Mouse (Mus musculus) CH12.LX (cell line): ENCODE results near the gene Tdp1.

Experiments
- CHD2 ChIP-seq: IDR thresholded peaks from 2 replicates; pipeline ENCODE4 v1.6.1; 2011; ENCODE audit warnings: low read length, improper control_type of control experiment
- CTCF ChIP-seq, 2 experiments: IDR thresholded peaks in 1 of 2; conservative IDR thresholded peaks in 1 of 2; 2 replicates each; pipeline ENCODE4 v1.5.1; 2011 to 2012; ENCODE audit warnings: low read depth in 2 of 2, low read length in 2 of 2, improper control_type of control experiment in 1 of 2, inconsistent platforms in 1 of 2, mild to moderate bottlenecking in 1 of 2, moderate library complexity in 1 of 2
- ELF1 ChIP-seq: IDR thresholded peaks from 2 replicates; pipeline ENCODE4 v1.6.1; 2014; ENCODE audit warnings: low read depth, mild to moderate bottlenecking, inconsistent platforms, low read length, improper control_type of control experiment
- EP300 ChIP-seq: IDR thresholded peaks from 2 replicates; pipeline ENCODE4 v1.6.1; 2011; ENCODE audit warnings: low read length, improper control_type of control experiment
- GABPA ChIP-seq: IDR thresholded peaks from 2 replicates; pipeline ENCODE4 v1.6.1; 2012; ENCODE audit warnings: low read depth, low read length, improper control_type of control experiment, inconsistent platforms; ENCODE audit not compliant: insufficient replicate concordance
- IRF4 ChIP-seq: IDR thresholded peaks from 2 replicates; pipeline ENCODE4 v1.6.1; 2014; ENCODE audit warnings: low read depth, mild to moderate bottlenecking, inconsistent platforms, low read length, improper control_type of control experiment
- JUND ChIP-seq: conservative IDR thresholded peaks from 2 replicates; pipeline ENCODE4 v1.6.1; 2011; ENCODE audit warnings: low read depth, low read length, improper control_type of control experiment
- KAT2A ChIP-seq: IDR thresholded peaks from 2 replicates; pipeline ENCODE4 v1.6.1; 2012; ENCODE audit warnings: low read length, improper control_type of control experiment, inconsistent platforms; ENCODE audit not compliant: insufficient replicate concordance
- MAFK ChIP-seq: IDR thresholded peaks from 2 replicates; pipeline ENCODE4 v1.6.1; 2011; ENCODE audit warnings: low read length, improper control_type of control experiment; ENCODE audit not compliant: insufficient replicate concordance
- MXI1 ChIP-seq: IDR thresholded peaks from 2 replicates; pipeline ENCODE4 v1.6.1; 2011; ENCODE audit warnings: mild to moderate bottlenecking, low read depth, low read length, improper control_type of control experiment
- POLR2A ChIP-seq: IDR thresholded peaks from 2 replicates; pipeline ENCODE4 v1.6.1; 2011; ENCODE audit warnings: low read depth, mild to moderate bottlenecking, improper control_type of control experiment, low read length
- RCOR1 ChIP-seq: conservative IDR thresholded peaks from 2 replicates; pipeline ENCODE4 v1.6.1; 2012; ENCODE audit warnings: low read depth, mild to moderate bottlenecking, inconsistent platforms, low read length, improper control_type of control experiment
- UBTF ChIP-seq: IDR thresholded peaks from 2 replicates; pipeline ENCODE4 v1.6.1; 2012; ENCODE audit warnings: low read depth, mild to moderate bottlenecking, inconsistent platforms, low read length, improper control_type of control experiment, moderate library complexity
- ZNF384 ChIP-seq: IDR thresholded peaks from 2 replicates; pipeline ENCODE4 v1.6.1; 2012; ENCODE audit warnings: low read depth, low read length, improper control_type of control experiment, inconsistent platforms

DNA sequence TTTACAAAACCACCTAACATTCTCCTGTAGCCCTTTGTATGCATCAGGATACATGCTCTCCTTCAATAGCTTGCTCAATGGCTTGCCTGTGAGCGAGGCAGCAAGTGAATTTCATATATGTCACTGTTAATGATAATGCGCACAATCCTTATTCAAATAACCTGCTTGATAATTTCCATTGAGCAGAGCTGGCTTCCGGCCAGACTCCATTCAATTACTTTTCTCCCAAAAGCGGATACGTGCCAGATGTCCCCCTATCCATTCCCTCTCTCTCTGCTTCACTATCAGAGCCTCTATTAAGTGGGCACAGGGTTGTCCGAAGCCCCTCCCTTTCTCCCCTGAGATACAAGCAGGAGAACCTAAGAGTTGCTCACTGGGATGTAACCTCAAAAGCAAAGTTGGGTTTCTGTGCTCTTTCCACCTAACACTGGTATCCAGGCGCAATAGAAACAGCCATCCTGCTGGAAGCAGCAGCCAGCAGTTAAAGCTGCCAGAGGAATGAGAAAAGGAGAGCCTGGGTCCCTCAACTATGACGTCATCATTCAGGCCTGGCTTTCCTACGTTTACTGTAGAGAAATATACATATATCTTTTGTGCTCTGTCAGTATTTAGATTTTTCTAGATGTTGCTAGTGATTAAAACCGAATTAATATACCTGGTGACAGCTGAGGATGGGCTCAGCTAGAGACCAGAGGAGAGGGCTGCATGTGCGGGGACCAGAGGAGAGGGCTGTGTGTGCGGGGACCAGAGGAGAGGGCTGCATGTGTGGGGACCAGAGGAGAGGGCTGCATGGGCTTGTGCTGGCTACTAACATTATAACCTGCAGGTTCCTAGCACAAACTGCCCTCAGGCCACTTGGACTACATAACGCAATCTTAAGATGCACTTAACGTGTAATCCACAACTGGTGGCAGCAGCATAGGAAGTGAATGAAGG lies 30.7 kb upstream of the Tdp1 start:
- TF ChIP-seq CHD2 (no peak), KAT2A (no peak), ELF1 (no peak), EP300 (no peak), CTCF (conservative IDR thresholded peaks at IDR 0.05 in 1 of 2, IDR thresholded peaks at IDR 0.05 in 1 of 2; ENCODE audit: low read depth in 2 of 2, low read length in 2 of 2) (no peak), JUND (no peak), UBTF (no peak), MAFK (no peak), IRF4 (no peak), RCOR1 (no peak), MXI1 (no peak), ZNF384 (no peak), POLR2A (no peak), GABPA (no peak)
